Mouse (Mus musculus) forebrain, postnatal 0 days (tissue): ENCODE data around the gene Gm43517. TPM values are rescaled to one million over a fixed set of nuclear protein-coding genes. Genes with fewer than 3 reads are reported as not detected.

ENCODE experiments used
- ATAC-seq: fragments of 200-750 bp; cut with Nextera tagmentation; 2 replicates; pipeline ENCODE4 v1.8.0; 2017; ENCODE audit warnings: mild to moderate bottlenecking, moderate library complexity
- DNase-seq: peaks from one replicate; pipeline ENCODE4 v3.0.0-alpha.2; 2015
- H3K27ac ChIP-seq: fragments of 300-500 bp; sonication (generic); 2 replicates; pipeline ENCODE4 v1.5.1; 2014; ENCODE audit warnings: low read depth, mild to moderate bottlenecking, antibody characterized with exemption, low read length, moderate library complexity, mixed read lengths
- H3K27me3 ChIP-seq: fragments of 300-500 bp; sonication (generic); 2 replicates; pipeline ENCODE4 v1.6.1; 2014; ENCODE audit warnings: mild to moderate bottlenecking, low read length, mixed read lengths; ENCODE audit not compliant: insufficient read depth
- H3K36me3 ChIP-seq: fragments of 300-500 bp; sonication (generic); 2 replicates; pipeline ENCODE4 v1.6.1; 2014; ENCODE audit warnings: mild to moderate bottlenecking, moderate library complexity; ENCODE audit not compliant: insufficient read depth
- H3K4me1 ChIP-seq: fragments of 300-500 bp; sonication (generic); 2 replicates; pipeline ENCODE4 v1.6.1; 2014; ENCODE audit warnings: antibody characterized with exemption; ENCODE audit not compliant: insufficient read depth
- H3K4me2 ChIP-seq: fragments of 300-500 bp; sonication (generic); 2 replicates; pipeline ENCODE4 v1.6.1; 2014; ENCODE audit warnings: low read depth, mild to moderate bottlenecking, moderate library complexity
- H3K4me3 ChIP-seq: fragments of 300-500 bp; sonication (generic); 2 replicates; pipeline ENCODE4 v1.5.1; 2014; ENCODE audit warnings: low read depth, low read length, mixed read lengths
- H3K9ac ChIP-seq: fragments of 300-500 bp; sonication (generic); 2 replicates; pipeline ENCODE4 v1.6.1; 2014; ENCODE audit warnings: mild to moderate bottlenecking
- H3K9me3 ChIP-seq: fragments of 300-500 bp; sonication (generic); 2 replicates; pipeline ENCODE4 v1.6.1; 2016; ENCODE audit warnings: low read length
- CTCF ChIP-seq: sonication (generic); IDR thresholded peaks from 2 replicates; pipeline ENCODE4 v1.5.1; 2016; ENCODE audit warnings: antibody characterized with exemption, control low read depth, low read depth
- WGBS: fragments of 180-500 bp; shearing (Covaris S2); extraction: QIAGEN DNeasy Blood & Tissue Kit; methylation state at CpG from one replicate; pipeline ENCODE4 v1.1.7; 2014; 5-methylcytosine and 5-hydroxymethylcytosine counted together
- polyA plus RNA-seq: library from polyadenylated mRNA; unstranded; fragments of >200 nt; fragmentation: Nextera tagmentation; extraction: Ambion mirVana; gene quantifications from 2 replicates; pipeline ENCODE4 v1.2.1, GENCODE M21; 2015
- total RNA-seq: library from RNA; depleted of rRNA; stranded (reverse); fragments of >200 nt; gene quantifications from 2 replicates; pipeline ENCODE4 v1.2.3, GENCODE M21; 2014

Gene Gm43517
- total and polyA plus RNA-seq, 2 experiments from 2014 or later, result 0.85 to 16.8 TPM

- TF ChIP-seq CTCF, result no peak
- peaks cover 9% of the 10 kb centered on the region; the same call in 1 of the 2 replicates for H3K4me1 ChIP-seq
- H3K9me3 ChIP-seq, result no peaks in the 10 kb centered on the region
- H3K9ac ChIP-seq, result peak overlapping the region; percentile 46
- H3K4me3 ChIP-seq, result 0 out of 2 replicates have a peak overlapping the region, but pooled peaks have one; percentile 1
- DNase-seq (peak; percentile 76), ATAC-seq (no peak)
- peak overlapping the region; percentile 26 for H3K4me2 ChIP-seq
- H3K27me3 ChIP-seq, result no peaks in the 10 kb centered on the region
- H3K27ac ChIP-seq, result peak overlapping the region; percentile 81
- H3K36me3 ChIP-seq, result 0 out of 2 replicates have a peak, but pooled peaks cover 8% of the 10 kb centered on the region
- WGBS, result 11% methylated on average over 4 of the region's 4 CpGs
Measured at GRCm38 (mm10) chr12:49397443-49398162, 12.6 kb downstream of the Gm43517 start.

DNA sequence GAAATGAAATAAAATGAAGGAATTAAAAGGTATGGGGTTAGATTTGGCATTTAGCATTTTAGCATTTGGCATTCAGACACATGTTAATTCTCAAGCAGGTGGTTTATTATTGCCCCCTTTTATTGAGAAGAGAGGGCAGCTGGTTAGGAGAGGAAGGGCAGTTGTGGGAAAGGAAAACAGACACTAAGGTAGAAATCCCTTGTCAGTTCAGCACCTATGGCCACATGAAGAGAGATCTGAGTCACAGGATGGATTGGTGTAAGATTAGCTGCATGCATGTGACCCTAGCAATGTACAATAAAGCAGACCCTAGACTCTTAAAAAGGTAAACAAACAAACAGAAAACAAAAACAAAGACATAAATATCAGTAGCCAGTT lies 13.2 kb downstream of the Gm43517 start:
- Histone ChIP-seq H3K27me3 (no peaks in the 10 kb centered on the region), H3K4me2 (peak overlapping the region; percentile 26), H3K27ac (peak overlapping the region; percentile 81), H3K36me3 (0 out of 2 replicates have a peak, but pooled peaks cover 8% of the 10 kb centered on the region), H3K4me1 (peaks cover 9% of the 10 kb centered on the region; the same call in 1 of the 2 replicates), H3K9me3 (no peaks in the 10 kb centered on the region), H3K9ac (peak overlapping the region; percentile 46), H3K4me3 (no peak overlapping the region)
- TF ChIP-seq CTCF, result no peak
- ATAC-seq, result no peak
- peak; percentile 71 for DNase-seq

DNA sequence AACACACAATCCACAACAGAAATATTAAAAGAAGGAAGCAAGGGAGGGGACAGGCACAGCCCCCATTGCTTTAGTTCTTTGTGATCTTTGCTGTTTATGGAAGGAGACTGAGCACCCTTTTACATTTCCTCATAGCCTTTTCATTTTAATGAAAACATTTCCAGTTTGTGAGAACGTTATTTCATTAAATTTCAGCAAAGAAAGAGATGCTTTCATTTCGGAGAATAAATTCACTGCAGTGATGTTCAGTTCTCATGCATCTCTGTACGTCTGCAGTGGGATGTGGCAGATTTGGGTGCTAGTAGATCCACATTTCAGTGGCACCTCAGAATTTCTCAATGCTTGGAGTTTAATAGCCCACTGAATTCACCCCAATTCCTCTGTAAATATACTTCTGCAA lies 13.7 kb downstream of the Gm43517 start:
- no peak for TF ChIP-seq CTCF
- ATAC-seq, result no peak
- 3% methylated on average over 3 of the region's 3 CpGs for WGBS
- H3K9me3 ChIP-seq, result no peaks in the 10 kb centered on the region
- peak overlapping the region; percentile 26; the same call in 1 of the 2 replicates for H3K4me2 ChIP-seq
- no peaks in the 10 kb centered on the region for H3K27me3 ChIP-seq
- DNase-seq, result peak; percentile 73
- H3K9ac ChIP-seq, result peak overlapping the region; percentile 46
- H3K27ac ChIP-seq, result peak overlapping the region; percentile 81
- H3K36me3 ChIP-seq, result 0 out of 2 replicates have a peak, but pooled peaks cover 8% of the 10 kb centered on the region
- no peak overlapping the region for H3K4me3 ChIP-seq
- H3K4me1 ChIP-seq, result peaks cover 9% of the 10 kb centered on the region; the same call in 1 of the 2 replicates

DNA sequence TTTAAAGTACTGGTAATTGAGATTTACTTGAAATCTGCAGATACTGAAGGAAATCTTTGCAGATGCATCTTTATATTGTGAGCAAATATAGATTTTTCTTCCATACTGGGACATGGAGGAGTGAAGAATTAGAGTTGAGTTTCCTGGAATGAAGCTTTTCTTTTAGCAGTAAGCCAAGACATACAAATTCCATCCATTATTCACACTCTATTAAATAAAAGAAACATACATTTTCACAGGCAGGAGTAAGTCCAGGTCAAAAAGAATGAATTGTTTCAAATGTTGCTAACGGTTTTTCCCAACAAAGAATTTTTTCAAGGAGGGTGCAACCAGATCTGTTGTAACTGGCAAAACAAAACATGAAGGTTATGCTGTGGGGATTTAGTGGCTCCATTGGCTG lies 14.6 kb downstream of the Gm43517 start:
- peak overlapping the region; percentile 98 for H3K4me2 ChIP-seq
- H3K4me3 ChIP-seq, result peak overlapping the region; percentile 44; the same call in 1 of the 2 replicates
- DNase-seq, result no peak
- no peak for ATAC-seq
- peak overlapping the region; percentile 99 for H3K27ac ChIP-seq
- 0 out of 2 replicates have a peak, but pooled peaks cover 8% of the 10 kb centered on the region for H3K36me3 ChIP-seq
- H3K27me3 ChIP-seq, result no peaks in the 10 kb centered on the region
- H3K9me3 ChIP-seq, result no peaks in the 10 kb centered on the region
- 7% methylated on average over 1 of the region's 1 CpGs for WGBS
- peak overlapping the region; percentile 78 for H3K9ac ChIP-seq
- TF ChIP-seq CTCF, result no peak
- peaks cover 9% of the 10 kb centered on the region; the same call in 1 of the 2 replicates for H3K4me1 ChIP-seq

- TF ChIP-seq CTCF, result no peak
- H3K36me3 ChIP-seq, result 0 out of 2 replicates have a peak, but pooled peaks cover 5% of the 10 kb centered on the region
- peak overlapping the region; percentile 44 for H3K4me3 ChIP-seq
- H3K4me2 ChIP-seq, result peak overlapping the region; percentile 98
- no peaks in the 10 kb centered on the region for H3K9me3 ChIP-seq
- DNase-seq (peak; percentile 83), ATAC-seq (peak; percentile 32)
- H3K9ac ChIP-seq, result peak overlapping the region; percentile 78
- peaks cover 9% of the 10 kb centered on the region; the same call in 1 of the 2 replicates for H3K4me1 ChIP-seq
- WGBS, result 4% methylated on average over 9 of the region's 9 CpGs
- peak overlapping the region; percentile 99 for H3K27ac ChIP-seq
- no peaks in the 10 kb centered on the region for H3K27me3 ChIP-seq
Measured at GRCm38 (mm10) chr12:49400036-49400852, 15.3 kb downstream of the Gm43517 start.

- peak overlapping the region; percentile 44 for H3K4me3 ChIP-seq
- H3K27ac ChIP-seq, result peak overlapping the region; percentile 99
- ATAC-seq (no peak; the same call in 1 of the 2 replicates), DNase-seq (peak; percentile 88)
- no peak for TF ChIP-seq CTCF
- whole genome bisulfite sequencing, result under 1% methylated on average over 8 of the region's 8 CpGs
- H3K27me3 ChIP-seq, result no peaks in the 10 kb centered on the region
- 0 out of 2 replicates have a peak, but pooled peaks cover 5% of the 10 kb centered on the region for H3K36me3 ChIP-seq
- H3K9ac ChIP-seq, result peak overlapping the region; percentile 78
- H3K9me3 ChIP-seq, result no peaks in the 10 kb centered on the region
- H3K4me2 ChIP-seq, result peak overlapping the region; percentile 98
- peaks cover 9% of the 10 kb centered on the region; the same call in 1 of the 2 replicates for H3K4me1 ChIP-seq
Measured at GRCm38 (mm10) chr12:49400853-49401118, 15.8 kb downstream of the Gm43517 start.
